Mouse (Mus musculus) heart, embryonic 16.5 days (tissue): Measurements from ENCODE around the gene Tnk1. TPM values are rescaled to one million over a fixed set of nuclear protein-coding genes. Genes with fewer than 3 reads are reported as not detected.
A peak's percentile ranks its signal among the peaks of the same experiment; 100 is the strongest.

Experiments used
- ATAC-seq: fragments of 200-750 bp; cut with Nextera tagmentation; replicated peaks from 2 replicates; pipeline ENCODE4 v1.8.0; 2017; ENCODE audit warnings: moderate number of reproducible peaks; ENCODE audit not compliant: insufficient read depth, low FRiP score; ENCODE audit errors: extremely low read depth
- H3K27ac ChIP-seq: fragments of 300-500 bp; sonication (generic); 2 replicates; pipeline ENCODE4 v1.5.1; 2014; ENCODE audit warnings: mild to moderate bottlenecking, low read length, control low read depth, moderate library complexity
- H3K27me3 ChIP-seq: fragments of 300-500 bp; sonication (generic); 2 replicates; pipeline ENCODE4 v1.6.1; 2014; ENCODE audit warnings: low read length, mixed read lengths; ENCODE audit not compliant: control insufficient read depth, insufficient read depth
- H3K36me3 ChIP-seq: fragments of 300-500 bp; sonication (generic); 2 replicates; pipeline ENCODE4 v1.6.1; 2014; ENCODE audit not compliant: control insufficient read depth, insufficient read depth
- H3K4me1 ChIP-seq: fragments of 300-500 bp; sonication (generic); 2 replicates; pipeline ENCODE4 v1.6.1; 2014; ENCODE audit warnings: low read length, mixed read lengths; ENCODE audit not compliant: control insufficient read depth, insufficient read depth
- H3K4me2 ChIP-seq: fragments of 300-500 bp; sonication (generic); 2 replicates; pipeline ENCODE4 v1.6.1; 2014; ENCODE audit warnings: low read depth, mild to moderate bottlenecking, control low read depth, low read length
- H3K4me3 ChIP-seq: fragments of 300-500 bp; sonication (generic); 2 replicates; pipeline ENCODE4 v1.5.1; 2014; ENCODE audit warnings: mild to moderate bottlenecking, control low read depth, low read length
- H3K9ac ChIP-seq: fragments of 300-500 bp; sonication (generic); 2 replicates; pipeline ENCODE4 v1.6.1; 2014; ENCODE audit warnings: low read length, control low read depth
- H3K9me3 ChIP-seq: fragments of 300-500 bp; sonication (generic); replicated peaks from 2 replicates; pipeline ENCODE4 v1.6.1; 2016; ENCODE audit warnings: low read length; ENCODE audit not compliant: control insufficient read depth
- WGBS: fragments of 180-500 bp; shearing (Covaris S2); extraction: QIAGEN DNeasy Blood & Tissue Kit; methylation state at CpG from one replicate; pipeline ENCODE4 v1.1.7; 2014; 5-methylcytosine and 5-hydroxymethylcytosine counted together
- polyA plus RNA-seq: library from polyadenylated mRNA; unstranded; fragments of >200 nt; fragmentation: Nextera tagmentation; extraction: Ambion mirVana; gene quantifications from 2 replicates; pipeline ENCODE4 v1.2.1, GENCODE M21; 2015

The Tnk1 gene
- polyA plus RNA-seq: 0.26 and 0.90 TPM in 2 replicates

- H3K4me2 ChIP-seq: no peak within 1 kb of the TSS
- no peak within 1 kb of the TSS for H3K4me3 ChIP-seq
- H3K27ac ChIP-seq: no peak within 1 kb of the TSS
- peaks cover 3% of the 10 kb centered on the region for H3K4me1 ChIP-seq
- ATAC-seq: no peak
- H3K9me3 ChIP-seq: no peaks in the 10 kb centered on the region
- no peak within 1 kb of the TSS for H3K9ac ChIP-seq
- H3K36me3 ChIP-seq: no peaks in the 10 kb centered on the region
- peaks cover 12% of the 10 kb centered on the region; the same call in 1 of the 2 replicates for H3K27me3 ChIP-seq
- 25% methylated on average over 30 of the region's 30 CpGs for WGBS
These were observed at the start of gene Tnk1 for GRCm38 (mm10) chr11:69858113-69858998. Tnk1 (minus strand) TSS chr11:69858730.

- no peak for ATAC-seq
- no peaks in the 10 kb centered on the region for H3K27me3 ChIP-seq
- H3K4me3 ChIP-seq: no peak overlapping the region
- H3K36me3 ChIP-seq: peaks cover 50% of the 10 kb centered on the region
- no peak overlapping the region for H3K27ac ChIP-seq
- 96% methylated on average over 9 of the region's 9 CpGs for WGBS
- peaks cover 13% of the 10 kb centered on the region for H3K4me1 ChIP-seq
- H3K9ac ChIP-seq: no peak overlapping the region
- H3K4me2 ChIP-seq: no peak overlapping the region
- no peaks in the 10 kb centered on the region for H3K9me3 ChIP-seq
These were observed 45.8 kb upstream of the Tnk1 start for GRCm38 (mm10) chr11:69904311-69904710.

- Histone ChIP-seq H3K4me2 (peak overlapping the region; percentile 81), H3K9ac (peak overlapping the region; percentile 83; the same call in 1 of the 2 replicates), H3K27me3 (no peaks in the 10 kb centered on the region), H3K27ac (no peak overlapping the region), H3K4me1 (peaks cover 13% of the 10 kb centered on the region), H3K36me3 (peaks cover 37% of the 10 kb centered on the region), H3K4me3 (no peak overlapping the region; the same call in 1 of the 2 replicates), H3K9me3 (no peaks in the 10 kb centered on the region)
- 80% methylated on average over 13 of the region's 13 CpGs for WGBS
- ATAC-seq: no peak
These were observed 44.4 kb upstream of the Tnk1 start for GRCm38 (mm10) chr11:69902972-69903371.

- Histone ChIP-seq H3K4me1 (peaks cover 13% of the 10 kb centered on the region), H3K4me3 (peak overlapping the region; percentile 78), H3K9ac (peak overlapping the region; percentile 83), H3K36me3 (peaks cover 28% of the 10 kb centered on the region), H3K9me3 (no peaks in the 10 kb centered on the region), H3K4me2 (peak overlapping the region; percentile 81), H3K27ac (peak overlapping the region; percentile 99), H3K27me3 (no peaks in the 10 kb centered on the region)
- under 1% methylated on average over 39 of the region's 39 CpGs for WGBS
- ATAC-seq: peak; percentile 1; the same call in 1 of the 2 replicates
These were observed 43.5 kb upstream of the Tnk1 start for GRCm38 (mm10) chr11:69901993-69902392.

GRCm38 (mm10) chr11:69901406-69901846 lies 42.9 kb upstream of the Tnk1 start:
- Histone ChIP-seq H3K27ac (peak overlapping the region; percentile 99), H3K27me3 (no peaks in the 10 kb centered on the region), H3K9me3 (no peaks in the 10 kb centered on the region), H3K36me3 (peaks cover 22% of the 10 kb centered on the region), H3K9ac (peak overlapping the region; percentile 83), H3K4me3 (peak overlapping the region; percentile 78), H3K4me1 (peaks cover 13% of the 10 kb centered on the region), H3K4me2 (peak overlapping the region; percentile 81)
- peak; percentile 76 for ATAC-seq
- WGBS: under 1% methylated on average over 42 of the region's 42 CpGs

GRCm38 (mm10) chr11:69900471-69901405 lies 42.2 kb upstream of the Tnk1 start, which contains the start of the genes 2810408A11Rik and Neurl4:
2810408A11Rik (minus strand) TSS chr11:69900987.
Neurl4 (plus strand) TSS chr11:69901072.
- Histone ChIP-seq H3K9ac (peak within 1 kb of the TSS; percentile 83), H3K4me1 (peaks cover 13% of the 10 kb centered on the region), H3K27me3 (no peaks in the 10 kb centered on the region), H3K4me3 (peak within 1 kb of the TSS; percentile 78), H3K4me2 (peak within 1 kb of the TSS; percentile 81), H3K27ac (peak within 1 kb of the TSS; percentile 99), H3K9me3 (no peaks in the 10 kb centered on the region), H3K36me3 (peaks cover 15% of the 10 kb centered on the region)
- peak; percentile 91 for ATAC-seq
- WGBS: under 1% methylated on average over 38 of the region's 38 CpGs

GRCm38 (mm10) chr11:69899870-69900269 lies 41.3 kb upstream of the Tnk1 start:
- no peak for ATAC-seq
- Histone ChIP-seq H3K4me2 (peak overlapping the region; percentile 80), H3K4me1 (peaks cover 13% of the 10 kb centered on the region), H3K36me3 (peaks cover 12% of the 10 kb centered on the region), H3K27ac (no peak overlapping the region), H3K4me3 (peak overlapping the region; percentile 78), H3K9me3 (no peaks in the 10 kb centered on the region), H3K27me3 (no peaks in the 10 kb centered on the region), H3K9ac (peak overlapping the region; percentile 83)
- WGBS: 19% methylated on average over 4 of the region's 4 CpGs

- Histone ChIP-seq H3K36me3 (no peaks in the 10 kb centered on the region), H3K27ac (peak within 1 kb of the TSS; percentile 48), H3K27me3 (peaks cover 5% of the 10 kb centered on the region; the same call in 1 of the 2 replicates), H3K4me3 (peak within 1 kb of the TSS; percentile 26), H3K9me3 (no peaks in the 10 kb centered on the region), H3K4me2 (no peak within 1 kb of the TSS), H3K9ac (0 out of 2 replicates have a peak within 1 kb of the TSS, but pooled peaks have one; percentile 22), H3K4me1 (peaks cover 13% of the 10 kb centered on the region)
- peak; percentile 35; the same call in 1 of the 2 replicates for ATAC-seq
- WGBS: 66% methylated on average over 4 of the region's 4 CpGs
These were observed 36.8 kb upstream of the Tnk1 start, which contains the start of gene Acap1 for GRCm38 (mm10) chr11:69895291-69895690. Acap1 (minus strand) TSS chr11:69895539.
